Mouse (Mus musculus) left cerebral cortex, adult 11 months (tissue): ENCODE measurements at regions not wholly inside any gene's neighbourhood (a gene's known extent, or its start where the extent isn't known, plus 50 kb on each side); places are given as distances from the start of the nearest gene placed in this dataset.
"Not testable (repeated sequence)": the region's sequence is repeated elsewhere in the genome, so short reads cannot be mapped to it uniquely, and the experiment has no call there.

Experiments
- DNase-seq: peaks from one replicate; pipeline ENCODE4 v3.0.0; 2022; ENCODE audit warnings: low spot score

- DNase-seq = peak; percentile 11
Observed at GRCm38 (mm10) chr10:16171251-16171650, 1453.2 kb upstream of the Gje1 start.

- not testable (repeated sequence) for DNase-seq
Observed at GRCm38 (mm10) chr10:16159542-16159941, 1441.5 kb upstream of the Gje1 start.

GRCm38 (mm10) chr10:16158445-16158844 is 1440.4 kb upstream of the Gje1 start:
- DNase-seq = no peak

- DNase-seq = no peak
Observed at GRCm38 (mm10) chr10:16156954-16157353, 1438.9 kb upstream of the Gje1 start.

- DNase-seq = no peak
Observed at GRCm38 (mm10) chr10:16148991-16149390, 1431.0 kb upstream of the Gje1 start.

- no peak for DNase-seq
Observed at GRCm38 (mm10) chr10:16145397-16145796, 1427.4 kb upstream of the Gje1 start.

- peak; percentile 6 for DNase-seq
Observed at GRCm38 (mm10) chr10:16123902-16124301, 1405.9 kb upstream of the Gje1 start.

GRCm38 (mm10) chr10:16088210-16088609 is 1370.2 kb upstream of the Gje1 start:
- no peak for DNase-seq

- no peak for DNase-seq
Observed at GRCm38 (mm10) chr10:16053008-16053407, 1335.0 kb upstream of the Gje1 start.

- DNase-seq = no peak
Observed at GRCm38 (mm10) chr10:16052463-16052889, 1334.5 kb upstream of the Gje1 start.

GRCm38 (mm10) chr10:16036255-16036654 is 1318.2 kb upstream of the Gje1 start:
- no peak for DNase-seq

- DNase-seq = no peak
Observed at GRCm38 (mm10) chr10:16033096-16033495, 1315.1 kb upstream of the Gje1 start.

- no peak for DNase-seq
Observed at GRCm38 (mm10) chr10:16030802-16031201, 1312.8 kb upstream of the Gje1 start.

GRCm38 (mm10) chr10:16014806-16015205 is 1296.8 kb upstream of the Gje1 start:
- DNase-seq = no peak

- no peak for DNase-seq
Observed at GRCm38 (mm10) chr10:16001246-16001645, 1283.2 kb upstream of the Gje1 start.

GRCm38 (mm10) chr10:15993275-15993674 is 1275.3 kb upstream of the Gje1 start:
- no peak for DNase-seq
